ENCODE assay signal across 20 mouse cellular contexts in genomic region chr10:127893163-127894022, GRCm38 (mm10). TPM values are rescaled to one million over a fixed set of nuclear protein-coding genes. Genes with fewer than 3 reads are reported as not detected.
DNase-seq lines count a peak whose midpoint lies in the region; ATAC-seq and TF ChIP-seq lines count a peak whose summit lies in the region.
"Not testable (repeated sequence)": the region's sequence is repeated elsewhere in the genome, so short reads cannot be mapped to it uniquely, and the experiment has no call there.
"Had no signal": no experiment of that assay in that cellular context is flagged by ENCODE, and none has a peak within 500 bp of the region (broad histone marks: within the 10 kb centered on the region; RNA-seq: fewer than 3 reads in every experiment).

No protein-coding gene starts in this region.

- H3K27me3 ChIP-seq in ES-Bruce4 (ENCODE audit: control insufficient read depth, insufficient read depth, low read length, poor library complexity, severe bottlenecking); intestine, embryonic 15.5 days (replicated peaks); kidney, embryonic 16.5 days (ENCODE audit: insufficient read depth, low read length); liver, embryonic 12.5 days (replicated peaks); lung, postnatal 0 days (replicated peaks; ENCODE audit: insufficient read depth, low read length); small intestine, adult 2 months (ENCODE audit: control insufficient read depth, insufficient read depth, low read length): not testable (repeated sequence)

- peak; percentile 71 for TF ChIP-seq EP300 in ES-Bruce4 (IDR thresholded peaks at IDR 0.05; ENCODE audit: insufficient read depth, low read depth, low read length)
- TF ChIP-seq EP300 in lung, postnatal 0 days (IDR thresholded peaks at IDR 0.05), result not testable (repeated sequence)

- peak overlapping the region; percentile 41 for H3K27ac ChIP-seq in ES-Bruce4 (ENCODE audit: insufficient read depth, low read length)
- peak overlapping the region; percentile 87 for H3K27ac ChIP-seq in intestine, embryonic 15.5 days
- H3K27ac ChIP-seq in kidney, embryonic 16.5 days (ENCODE audit: low read length), result peak overlapping the region; percentile 72
- H3K27ac ChIP-seq in liver, embryonic 12.5 days; lung, postnatal 0 days (ENCODE audit: low read length): not testable (repeated sequence)
- H3K27ac ChIP-seq in small intestine, adult 2 months (ENCODE audit: insufficient read depth, low read depth, low read length), result peak overlapping the region; percentile 97

- H3K4me1 ChIP-seq in ES-Bruce4 (ENCODE audit: control insufficient read depth, insufficient read depth, low read length); intestine, embryonic 15.5 days (replicated peaks); kidney, embryonic 16.5 days (ENCODE audit: insufficient read depth, low read length); lung, postnatal 0 days (ENCODE audit: insufficient read depth, low read depth, low read length): not testable (repeated sequence)
- H3K4me1 ChIP-seq in liver, embryonic 12.5 days, result peaks cover 10% of the 10 kb centered on the region; the same call in 1 of the 2 replicates
- peaks cover 49% of the 10 kb centered on the region for H3K4me1 ChIP-seq in small intestine, adult 2 months (ENCODE audit: control insufficient read depth, insufficient read depth, insufficient read length, low read length)

- DNase-seq in lung, postnatal 0 days (ENCODE audit: low spot score), result peak; percentile 60
- peak; percentile 18 to 30 for DNase-seq in thymus, postnatal 36 days

- not testable (repeated sequence) for H3K4me3 ChIP-seq in ES-Bruce4 (ENCODE audit: low read depth, low read length); intestine, embryonic 15.5 days (replicated peaks); kidney, embryonic 16.5 days (ENCODE audit: low read length); liver, embryonic 12.5 days; lung, postnatal 0 days (ENCODE audit: low read depth, low read length); small intestine, adult 2 months (ENCODE audit: low read depth, low read length)

- H3K9ac ChIP-seq in ES-Bruce4 (ENCODE audit: low read depth, poor library complexity, severe bottlenecking); intestine, embryonic 15.5 days; kidney, embryonic 16.5 days (replicated peaks; ENCODE audit: low read length); liver, embryonic 12.5 days; lung, postnatal 0 days (replicated peaks; ENCODE audit: low read depth): not testable (repeated sequence)

- ATAC-seq in common myeloid progenitor, adult 5-6 weeks (replicated peaks; ENCODE audit: low read depth, poor library complexity, severe bottlenecking), result peak; percentile 99
- peak; percentile 96 for ATAC-seq in intestine, embryonic 15.5 days
- peak; percentile 93 for ATAC-seq in kidney, embryonic 16.5 days (ENCODE audit: low FRiP score, low TSS enrichment)
- ATAC-seq in liver, embryonic 12.5 days, result peak; percentile 67
- peak; percentile 87 for ATAC-seq in lung, postnatal 0 days

- WGBS in intestine, embryonic 15.5 days, result 42% methylated on average over 5 of the region's 5 CpGs
- 62% methylated on average over 5 of the region's 5 CpGs for WGBS in kidney, embryonic 16.5 days
- WGBS in liver, embryonic 12.5 days (ENCODE audit: insufficient replicate concordance), result 30% methylated on average over 5 of the region's 5 CpGs
- 30% methylated on average over 5 of the region's 5 CpGs for WGBS in lung, postnatal 0 days
- WGBS in small intestine, adult 2 months, result 19% methylated on average over 5 of the region's 5 CpGs

- TF ChIP-seq POLR2A in ES-Bruce4 (IDR thresholded peaks at IDR 0.05; ENCODE audit: insufficient read depth, low read length); small intestine, adult 2 months (IDR thresholded peaks at IDR 0.05; ENCODE audit: low read depth, low read length): not testable (repeated sequence)

- H3K9me3 ChIP-seq in ES-Bruce4 (replicated peaks; ENCODE audit: control insufficient read depth, insufficient read depth, low read length, poor library complexity, severe bottlenecking); intestine, embryonic 15.5 days; kidney, embryonic 16.5 days (ENCODE audit: low read length); liver, embryonic 12.5 days (replicated peaks); lung, postnatal 0 days (ENCODE audit: low read length): not testable (repeated sequence)

- H3K4me2 ChIP-seq in intestine, embryonic 15.5 days (replicated peaks), result peak overlapping the region; percentile 36
- not testable (repeated sequence) for H3K4me2 ChIP-seq in kidney, embryonic 16.5 days (replicated peaks; ENCODE audit: low read depth, low read length); liver, embryonic 12.5 days; lung, postnatal 0 days (replicated peaks; ENCODE audit: low read depth, low read length)

- TF ChIP-seq CTCF in ES-Bruce4 (IDR thresholded peaks at IDR 0.05; ENCODE audit: low read depth, low read length); lung, postnatal 0 days (IDR thresholded peaks at IDR 0.05); small intestine, adult 2 months (IDR thresholded peaks at IDR 0.05; ENCODE audit: extremely low read depth, insufficient read length, insufficient replicate concordance, low read depth, low read length): not testable (repeated sequence)

- not testable (repeated sequence) for H3K36me3 ChIP-seq in ES-Bruce4 (ENCODE audit: control insufficient read depth, insufficient read depth, low read length, poor library complexity, severe bottlenecking); intestine, embryonic 15.5 days; kidney, embryonic 16.5 days (ENCODE audit: insufficient read depth, low read length); liver, embryonic 12.5 days; lung, postnatal 0 days (ENCODE audit: insufficient read depth, low read length); small intestine, adult 2 months (ENCODE audit: control insufficient read depth, insufficient read depth, low read length)

RNA-seq across cellular contexts. Expression of gene Rdh7, which starts 4.8 kb away (rescaled TPM):
- not detected in 2 replicates for polyA plus RNA-seq in ES-Bruce4 (2011; ENCODE audit: insufficient read depth, insufficient read length, low read depth, missing spikeins)
- total RNA-seq in common myeloid progenitor, adult 5-6 weeks (2017), result not detected in 2 replicates
- polyA plus RNA-seq in intestine, embryonic 15.5 days (2015; fragmentation: Nextera tagmentation; extraction: Ambion mirVana), result 0.35 and 0.63 TPM in 2 replicates
- not detected in 2 replicates for polyA plus RNA-seq in kidney, embryonic 16.5 days (2015; fragmentation: Nextera tagmentation; extraction: Ambion mirVana)
- 0.07 TPM in 1 of 2 replicates, not detected in the other for polyA plus RNA-seq in liver, embryonic 12.5 days (2016; fragmentation: Nextera tagmentation; extraction: Ambion mirVana)
- not detected in 2 replicates for polyA plus RNA-seq in lung, postnatal 0 days (2015; fragmentation: Nextera tagmentation; extraction: Ambion mirVana)
- polyA plus RNA-seq in small intestine, adult 2 months (2012; rRNA removed), result 30.9 and 73.0 TPM in 2 replicates
- total RNA-seq: gastrocnemius, adult 2 months; heart, postnatal 25 days; hindbrain, postnatal 0 days; layer of hippocampus, postnatal 10 days; left cerebral cortex, postnatal 14 days had no signal
- polyA plus RNA-seq: CD4-positive, CD25-positive, alpha-beta regulatory T cell, adult 4 months; erythroblast, embryonic 14.5 days; forebrain, embryonic 16.5 days; hindbrain, postnatal 0 days; midbrain, embryonic 15.5 days; neural tube, embryonic 11.5 days had no signal

RNA-seq across cellular contexts. Expression of gene Sdr9c7, which starts 4.9 kb away (rescaled TPM):
- polyA plus RNA-seq in ES-Bruce4 (2011; ENCODE audit: insufficient read depth, insufficient read length, low read depth, missing spikeins), result not detected in 2 replicates
- not detected in 2 replicates for total RNA-seq in common myeloid progenitor, adult 5-6 weeks (2017)
- 0.16 and 0.26 TPM in 2 replicates for polyA plus RNA-seq in intestine, embryonic 15.5 days (2015; fragmentation: Nextera tagmentation; extraction: Ambion mirVana)
- polyA plus RNA-seq in kidney, embryonic 16.5 days (2015; fragmentation: Nextera tagmentation; extraction: Ambion mirVana), result not detected in 2 replicates
- polyA plus RNA-seq in liver, embryonic 12.5 days (2016; fragmentation: Nextera tagmentation; extraction: Ambion mirVana), result not detected in 2 replicates
- not detected in 2 replicates for polyA plus RNA-seq in lung, postnatal 0 days (2015; fragmentation: Nextera tagmentation; extraction: Ambion mirVana)
- 0.70 TPM in 1 of 2 replicates, not detected in the other for polyA plus RNA-seq in small intestine, adult 2 months (2012; rRNA removed)
- total RNA-seq: gastrocnemius, adult 2 months; heart, adult 8-10 months; heart, postnatal 25 days; hindbrain, postnatal 0 days; layer of hippocampus, postnatal 10 days; left cerebral cortex, postnatal 14 days had no signal
- polyA plus RNA-seq: CD4-positive, CD25-positive, alpha-beta regulatory T cell, adult 4 months; erythroblast, embryonic 14.5 days; forebrain, embryonic 16.5 days; hindbrain, postnatal 0 days; midbrain, embryonic 15.5 days; neural tube, embryonic 11.5 days had no signal

RNA-seq across cellular contexts. Expression of gene Rdh16f2, which starts 27.1 kb away (rescaled TPM):
- not detected in 2 replicates for polyA plus RNA-seq in ES-Bruce4 (2011; ENCODE audit: insufficient read depth, insufficient read length, low read depth, missing spikeins)
- total RNA-seq in common myeloid progenitor, adult 5-6 weeks (2017), result not detected in 2 replicates
- polyA plus RNA-seq in intestine, embryonic 15.5 days (2015; fragmentation: Nextera tagmentation; extraction: Ambion mirVana), result 0.19 and 0.34 TPM in 2 replicates
- 1.1 and 1.3 TPM in 2 replicates for polyA plus RNA-seq in kidney, embryonic 16.5 days (2015; fragmentation: Nextera tagmentation; extraction: Ambion mirVana)
- not detected in 2 replicates for polyA plus RNA-seq in liver, embryonic 12.5 days (2016; fragmentation: Nextera tagmentation; extraction: Ambion mirVana)
- polyA plus RNA-seq in lung, postnatal 0 days (2015; fragmentation: Nextera tagmentation; extraction: Ambion mirVana), result not detected in 2 replicates
- polyA plus RNA-seq in small intestine, adult 2 months (2012; rRNA removed), result 2.1 and 3.6 TPM in 2 replicates
- total RNA-seq: gastrocnemius, adult 2 months; heart, adult 8-10 months; heart, postnatal 25 days; hindbrain, postnatal 0 days; layer of hippocampus, postnatal 10 days; left cerebral cortex, postnatal 14 days had no signal
- polyA plus RNA-seq: CD4-positive, CD25-positive, alpha-beta regulatory T cell, adult 4 months; erythroblast, embryonic 14.5 days; forebrain, embryonic 16.5 days; hindbrain, postnatal 0 days; lung, adult 2 months; midbrain, embryonic 15.5 days; neural tube, embryonic 11.5 days had no signal

RNA-seq across cellular contexts. Expression of gene Rdh19, which starts 43.7 kb away (rescaled TPM):
- not detected in 2 replicates for polyA plus RNA-seq in ES-Bruce4 (2011; ENCODE audit: insufficient read depth, insufficient read length, low read depth, missing spikeins)
- total RNA-seq in common myeloid progenitor, adult 5-6 weeks (2017), result not detected in 2 replicates
- polyA plus RNA-seq in intestine, embryonic 15.5 days (2015; fragmentation: Nextera tagmentation; extraction: Ambion mirVana), result not detected in 2 replicates
- 6.8 TPM in 2 replicates for polyA plus RNA-seq in kidney, embryonic 16.5 days (2015; fragmentation: Nextera tagmentation; extraction: Ambion mirVana)
- polyA plus RNA-seq in liver, embryonic 12.5 days (2016; fragmentation: Nextera tagmentation; extraction: Ambion mirVana), result not detected in 2 replicates
- polyA plus RNA-seq in lung, postnatal 0 days (2015; fragmentation: Nextera tagmentation; extraction: Ambion mirVana), result not detected in 2 replicates
- not detected in 2 replicates for polyA plus RNA-seq in small intestine, adult 2 months (2012; rRNA removed)
- total RNA-seq: gastrocnemius, adult 2 months; heart, adult 8-10 months; heart, postnatal 25 days; hindbrain, postnatal 0 days; layer of hippocampus, postnatal 10 days; left cerebral cortex, postnatal 14 days had no signal
- polyA plus RNA-seq: CD4-positive, CD25-positive, alpha-beta regulatory T cell, adult 4 months; erythroblast, embryonic 14.5 days; forebrain, embryonic 16.5 days; hindbrain, postnatal 0 days; lung, adult 2 months; midbrain, embryonic 15.5 days; neural tube, embryonic 11.5 days had no signal

Comparison
In these comparisons a context has a peak if more than half of its experiments do, and no peak if none do; other contexts are left out.
1. RNA of gene Rdh7, which starts 4.8 kb away (polyA plus RNA-seq): 30.9 to 73.0 TPM in small intestine, adult 2 months; 0.35 to 0.63 TPM in intestine, embryonic 15.5 days, 0.07 TPM in liver, embryonic 12.5 days, not detected in kidney, embryonic 16.5 days, not detected in ES-Bruce4 and not detected in lung, postnatal 0 days; every median in the first group is over 10 times any median in the second.
2. Peak in every context shown above with its lines, with median percentiles within 50 percentile points of each other: ATAC-seq.